Mouse (Mus musculus) splenic B cell, adult 2 months (primary cell): ENCODE data around the gene Gm4131.
A peak's percentile ranks its signal among the peaks of the same experiment; 100 is the strongest.

ENCODE experiments used
- DNase-seq: peaks from one replicate; pipeline ENCODE4 v3.0.0-alpha.2; 2011; ENCODE audit warnings: low read depth, low spot score
- H3K27me3 ChIP-seq: 2 replicates; pipeline ENCODE4 v1.6.1; 2012; ENCODE audit warnings: mild to moderate bottlenecking, low read length, moderate library complexity, mixed read lengths; ENCODE audit not compliant: control insufficient read depth, poor library complexity, insufficient read depth, severe bottlenecking
- H3K36me3 ChIP-seq: 2 replicates; pipeline ENCODE4 v1.6.1; 2012; ENCODE audit warnings: mild to moderate bottlenecking, low read length, moderate library complexity, mixed read lengths; ENCODE audit not compliant: control insufficient read depth, poor library complexity, insufficient read depth, severe bottlenecking

Gene Gm4131

DNA sequence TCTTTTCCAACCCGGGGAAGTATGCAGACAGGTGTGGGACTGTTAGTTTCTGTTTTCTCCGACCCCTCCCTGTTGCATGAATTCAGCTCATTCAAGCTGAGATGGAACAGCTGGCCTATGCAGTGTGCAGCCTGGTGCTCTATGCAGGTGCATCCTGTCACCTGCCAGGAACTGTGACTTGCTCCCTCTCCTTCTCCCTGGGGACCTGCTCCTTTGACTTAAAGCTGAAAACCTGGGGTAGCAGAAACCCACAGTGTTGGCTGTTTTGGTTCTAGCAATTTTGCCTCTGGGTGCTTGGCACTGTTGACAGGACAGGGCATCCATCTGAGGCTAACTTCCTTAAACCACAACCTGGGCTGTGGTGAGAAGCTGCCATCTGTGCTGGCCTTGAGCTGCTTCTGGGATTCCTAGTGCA, 141.4 kb downstream of the Gm4131 start:
- Histone ChIP-seq H3K27me3 (no peaks in the 10 kb centered on the region), H3K36me3 (no peaks in the 10 kb centered on the region)
- peak; percentile 36 for DNase-seq

GRCm38 (mm10) chr14:62422265-62422664, 144.5 kb downstream of the Gm4131 start:
- no peak for DNase-seq
- Histone ChIP-seq H3K36me3 (no peaks in the 10 kb centered on the region), H3K27me3 (no peaks in the 10 kb centered on the region)

DNA sequence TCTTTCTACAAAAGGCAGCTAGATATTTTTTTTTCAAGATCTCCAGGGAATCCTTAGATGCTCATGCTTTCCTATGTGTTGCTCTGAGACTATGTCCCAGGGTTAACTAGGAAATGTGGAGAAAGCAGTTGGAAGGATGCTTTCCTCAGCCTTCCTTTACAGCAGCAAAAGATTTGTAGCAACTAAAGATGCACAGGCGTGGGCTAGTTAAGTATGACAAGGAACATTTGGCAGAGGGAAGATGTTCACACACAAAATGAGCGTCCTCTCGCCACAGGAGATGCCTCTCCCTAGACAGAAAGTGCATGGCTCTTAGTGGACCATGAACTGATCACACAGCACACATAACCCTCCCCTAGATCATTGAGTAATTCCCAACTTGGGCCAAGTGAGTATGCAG, 149.2 kb downstream of the Gm4131 start:
- H3K27me3 ChIP-seq: no peaks in the 10 kb centered on the region
- H3K36me3 ChIP-seq: no peaks in the 10 kb centered on the region
- no peak for DNase-seq

DNA sequence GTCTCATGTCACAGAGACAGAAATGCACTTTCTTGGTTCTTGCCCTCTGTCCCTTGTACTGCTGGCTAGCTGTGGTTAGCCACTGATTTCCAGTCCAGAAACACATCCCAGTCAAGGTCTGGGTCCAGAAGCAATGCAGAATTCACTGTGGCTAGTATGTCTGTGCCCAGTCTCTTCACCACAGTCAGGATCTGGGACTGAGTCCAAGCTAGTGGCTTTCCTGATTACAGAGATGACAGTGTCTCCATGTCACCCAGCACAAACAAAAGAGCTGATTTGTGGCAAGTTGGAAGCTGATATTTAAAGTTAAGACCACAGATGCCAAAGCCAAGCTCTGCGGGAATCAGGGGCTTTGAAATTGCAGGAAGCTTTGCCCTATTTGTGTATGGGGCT, 150.0 kb downstream of the Gm4131 start:
- Histone ChIP-seq H3K27me3 (no peaks in the 10 kb centered on the region), H3K36me3 (no peaks in the 10 kb centered on the region)
- no peak for DNase-seq

DNA sequence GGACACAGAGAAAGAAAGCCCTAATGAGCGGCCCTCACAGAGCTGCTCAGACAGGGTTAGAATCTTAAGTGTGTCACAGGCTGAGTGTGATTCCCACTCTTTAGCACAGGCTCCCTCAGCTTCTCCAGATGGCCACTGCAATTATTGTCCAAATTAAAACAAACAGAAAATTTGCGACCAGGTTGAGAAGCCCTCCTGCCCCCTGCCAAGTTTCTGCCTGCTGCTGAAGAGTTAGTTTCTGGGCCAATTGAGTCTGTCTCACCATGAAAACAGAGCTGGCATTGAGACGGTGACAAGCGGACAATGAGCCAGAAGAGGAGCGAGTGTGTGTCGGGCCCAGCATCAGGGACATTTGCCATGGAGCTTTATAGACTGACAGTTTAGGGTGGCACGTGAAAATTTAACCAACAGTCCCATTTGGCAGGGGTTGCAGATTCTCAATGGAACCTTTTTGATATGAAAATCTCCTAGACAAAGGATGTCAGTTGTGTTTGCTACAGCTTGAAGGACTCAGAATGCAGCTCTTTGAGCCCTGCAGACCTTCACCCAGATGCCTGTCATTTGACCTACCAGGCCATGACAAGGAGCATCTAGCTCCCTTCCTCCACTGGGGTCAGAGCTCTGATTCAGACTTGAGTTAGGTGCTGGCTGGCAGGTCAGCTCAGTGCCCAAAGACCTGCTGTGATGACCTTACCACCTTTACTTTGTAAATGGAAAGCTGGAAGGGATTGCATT, 150.5 kb downstream of the Gm4131 start:
- no peaks in the 10 kb centered on the region for H3K36me3 ChIP-seq
- H3K27me3 ChIP-seq: no peaks in the 10 kb centered on the region
- no peak for DNase-seq
